Mouse (Mus musculus) NIH3T3 (cell line): Measurements from ENCODE around the gene Csgalnact2.

Experiments
- DNase-seq: peaks from one replicate; pipeline ENCODE4 v3.0.0-alpha.2; 2012; ENCODE audit warnings: low read depth

Csgalnact2 gene

GRCm38 (mm10) chr6:118138731-118139709 is at the start of gene Csgalnact2:
Gene Csgalnact2, minus strand, starts transcription at chr6:118139140.
- peak; percentile 98 for DNase-seq

- no peak for DNase-seq
Measured at GRCm38 (mm10) chr6:118188599-118188998, 49.7 kb upstream of the Csgalnact2 start.

GRCm38 (mm10) chr6:118187285-118187641 is 48.3 kb upstream of the Csgalnact2 start:
- no peak for DNase-seq

- DNase-seq = no peak
Measured at GRCm38 (mm10) chr6:118186620-118187284, 47.8 kb upstream of the Csgalnact2 start.

GRCm38 (mm10) chr6:118184126-118184525 is 45.2 kb upstream of the Csgalnact2 start:
- DNase-seq = no peak

GRCm38 (mm10) chr6:118180085-118180423 is 41.1 kb upstream of the Csgalnact2 start:
- no peak for DNase-seq

GRCm38 (mm10) chr6:118179316-118180084 is 40.6 kb upstream of the Csgalnact2 start:
- peak; percentile 91 for DNase-seq

GRCm38 (mm10) chr6:118173975-118174328 is 35.0 kb upstream of the Csgalnact2 start:
- no peak for DNase-seq

- DNase-seq = no peak
Measured at GRCm38 (mm10) chr6:118173251-118173974, 34.5 kb upstream of the Csgalnact2 start.

- no peak for DNase-seq
Measured at GRCm38 (mm10) chr6:118171386-118171785, 32.4 kb upstream of the Csgalnact2 start.

GRCm38 (mm10) chr6:118168106-118168505 is 29.2 kb upstream of the Csgalnact2 start:
- no peak for DNase-seq

GRCm38 (mm10) chr6:118167013-118167412 is 28.1 kb upstream of the Csgalnact2 start:
- no peak for DNase-seq

GRCm38 (mm10) chr6:118165516-118165915 is 26.6 kb upstream of the Csgalnact2 start:
- no peak for DNase-seq

- DNase-seq = no peak
Measured at GRCm38 (mm10) chr6:118164691-118165090, 25.8 kb upstream of the Csgalnact2 start.

GRCm38 (mm10) chr6:118163086-118163485 is 24.1 kb upstream of the Csgalnact2 start:
- DNase-seq = no peak

GRCm38 (mm10) chr6:118162457-118163082 is 23.6 kb upstream of the Csgalnact2 start:
- no peak for DNase-seq

GRCm38 (mm10) chr6:118153091-118153490 is 14.2 kb upstream of the Csgalnact2 start:
- no peak for DNase-seq

- DNase-seq = peak; percentile 51
Measured at GRCm38 (mm10) chr6:118150988-118151387, 12.0 kb upstream of the Csgalnact2 start.

- DNase-seq = no peak
Measured at GRCm38 (mm10) chr6:118150538-118150937, 11.6 kb upstream of the Csgalnact2 start.

GRCm38 (mm10) chr6:118150128-118150527 is 11.2 kb upstream of the Csgalnact2 start:
- no peak for DNase-seq

- DNase-seq = no peak
Measured at GRCm38 (mm10) chr6:118140961-118141360, 2.0 kb upstream of the Csgalnact2 start.
